Mouse (Mus musculus): ENCODE measurements around the gene Doxl2. TPM values are rescaled to one million over a fixed set of nuclear protein-coding genes. Genes with fewer than 3 reads are reported as not detected.

Doxl2 gene
- total RNA-seq, 2 experiments from 2014 or later = not detected

DNA sequence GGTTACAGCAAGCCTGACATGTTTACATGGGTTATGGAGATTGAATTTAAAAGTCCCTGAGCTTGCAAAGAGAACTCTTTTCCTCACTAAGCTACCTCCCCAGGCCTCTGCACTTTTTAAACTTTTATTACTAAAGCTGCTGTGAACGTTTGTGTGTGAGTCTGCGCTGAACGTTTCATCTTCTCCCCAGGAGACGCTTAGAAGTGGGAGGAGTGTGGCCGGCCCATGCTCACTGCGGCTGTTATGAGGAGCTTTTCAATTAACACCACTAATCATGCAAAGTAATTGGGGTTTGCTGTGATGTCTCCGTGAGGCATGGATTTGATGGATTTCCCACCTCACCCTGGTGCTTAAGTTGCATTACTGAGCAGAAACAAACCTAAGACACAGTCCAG, 34.4 kb downstream of the Doxl2 start:
- DNase-seq (ENCODE audit: low spot score in 2 of 2) = no peak

DNA sequence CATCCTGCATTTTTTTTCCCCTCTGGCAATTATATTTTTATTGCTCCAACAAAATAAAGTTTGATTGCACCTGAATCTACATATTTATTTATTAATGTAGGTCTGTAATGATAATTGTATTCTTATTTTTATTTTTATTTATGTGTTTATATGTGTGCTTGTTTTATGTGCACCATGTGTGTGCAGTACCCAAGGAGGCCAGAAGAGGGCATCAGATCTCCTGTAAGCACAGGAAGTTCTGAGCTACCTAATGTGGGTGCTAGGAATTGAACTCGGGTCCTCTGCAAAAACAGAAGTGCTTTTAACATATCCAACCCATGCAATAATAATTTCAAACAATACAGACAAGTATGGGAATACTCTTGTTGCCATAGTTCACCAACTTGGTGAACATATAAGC, 34.9 kb downstream of the Doxl2 start:
- DNase-seq (ENCODE audit: low spot score in 2 of 2) = no peak

DNA sequence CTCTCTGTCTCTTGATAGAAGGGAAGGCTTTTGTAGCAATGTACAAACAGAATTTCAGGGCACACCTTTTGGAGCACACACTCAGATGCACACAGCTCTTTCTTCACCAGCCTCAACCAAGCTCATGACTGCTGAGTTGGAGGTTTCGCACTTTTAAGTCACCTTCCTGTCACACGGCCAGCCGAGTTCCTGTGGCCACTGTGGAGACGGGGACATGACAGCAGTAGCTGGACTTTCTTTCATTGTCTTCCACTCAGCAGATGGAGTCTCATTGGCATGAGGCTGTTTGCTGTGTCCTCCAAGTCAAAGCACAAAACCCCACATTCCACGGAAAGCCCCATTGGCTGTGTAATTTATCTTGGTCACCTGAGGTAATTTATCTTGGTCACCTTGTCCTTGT, 36.4 kb downstream of the Doxl2 start:
- no peak for DNase-seq (ENCODE audit: low spot score in 2 of 2)

DNA sequence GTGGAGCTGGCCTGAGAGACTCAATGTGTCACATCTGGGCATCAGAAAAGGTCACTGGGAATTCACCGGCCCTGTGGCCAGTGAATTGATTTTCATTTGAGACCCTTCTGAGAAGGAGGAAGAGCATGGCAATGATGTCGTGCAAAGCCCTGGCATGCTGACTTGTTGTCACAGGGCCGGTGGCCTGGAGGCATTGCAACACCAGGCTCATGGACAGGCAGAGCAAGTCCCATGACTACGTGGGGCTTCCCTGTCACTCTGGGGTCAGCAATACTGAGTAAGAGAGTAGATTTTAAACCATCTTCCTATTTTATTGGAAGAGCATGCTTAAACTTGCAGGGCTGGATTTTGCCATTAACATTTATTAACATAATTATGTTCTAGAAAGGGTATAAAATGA, 38.3 kb downstream of the Doxl2 start:
- DNase-seq (ENCODE audit: low spot score in 2 of 2) = no peak

DNA sequence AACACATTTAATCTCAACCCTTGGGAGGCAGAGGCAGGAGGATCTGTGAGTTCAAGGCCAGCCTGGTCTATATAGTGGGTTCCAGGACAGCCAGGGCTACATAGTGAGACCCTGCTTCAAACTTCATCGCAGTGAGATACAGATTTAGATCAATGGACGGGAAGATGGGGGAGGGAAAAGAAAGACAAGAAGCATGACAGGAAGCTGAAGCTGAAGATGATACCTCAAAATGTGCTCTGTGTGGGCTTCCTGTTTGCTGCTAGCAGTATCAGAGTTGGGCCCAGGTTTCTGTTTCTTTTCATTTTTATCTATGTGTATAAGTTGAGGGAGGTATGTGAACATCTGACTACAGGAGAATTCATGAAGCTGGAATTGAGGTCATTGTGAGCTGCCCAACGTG, 38.7 kb downstream of the Doxl2 start:
- DNase-seq (ENCODE audit: low spot score in 2 of 2) = no peak

DNA sequence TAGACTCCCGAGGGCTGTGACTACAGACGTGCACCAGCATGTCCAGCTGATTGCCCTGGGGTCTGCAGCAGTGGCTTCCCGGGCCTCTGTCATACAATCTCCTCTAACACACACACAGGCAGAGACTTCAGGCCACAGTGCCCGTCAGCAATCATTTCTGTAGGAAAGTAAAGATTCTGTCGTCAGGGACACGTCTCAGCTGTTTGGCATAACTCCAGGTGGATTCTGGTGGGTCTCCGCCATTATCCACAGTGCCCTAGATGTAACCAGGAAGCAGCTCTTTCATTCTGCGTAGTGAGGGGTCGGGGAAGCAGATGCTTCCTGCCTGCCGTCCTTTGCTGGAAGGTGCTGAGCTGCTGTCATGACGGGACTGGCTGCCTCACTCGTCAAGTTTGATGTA, 42.4 kb downstream of the Doxl2 start:
- no peak for DNase-seq (ENCODE audit: low spot score in 2 of 2)

DNA sequence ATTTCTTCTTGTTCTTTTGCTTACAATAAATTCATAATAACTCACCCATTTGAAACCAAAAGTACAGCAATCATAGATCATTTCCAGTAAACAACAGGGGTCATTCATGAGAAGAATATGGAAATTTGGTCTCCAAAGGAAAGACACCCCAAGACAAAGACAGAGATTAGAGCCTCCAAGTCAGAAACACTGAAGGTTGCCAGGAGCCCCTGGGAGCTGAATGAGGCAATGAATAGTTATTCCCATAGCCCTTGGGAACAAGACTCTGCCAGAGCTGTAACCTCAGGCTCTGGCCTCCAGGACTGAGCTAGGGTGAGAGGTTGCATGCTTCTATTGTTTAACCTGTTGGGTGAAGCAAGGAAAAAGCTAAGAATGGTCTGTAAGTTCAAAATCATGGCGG, 44.6 kb downstream of the Doxl2 start:
- DNase-seq (ENCODE audit: low spot score in 2 of 2) = no peak

DNA sequence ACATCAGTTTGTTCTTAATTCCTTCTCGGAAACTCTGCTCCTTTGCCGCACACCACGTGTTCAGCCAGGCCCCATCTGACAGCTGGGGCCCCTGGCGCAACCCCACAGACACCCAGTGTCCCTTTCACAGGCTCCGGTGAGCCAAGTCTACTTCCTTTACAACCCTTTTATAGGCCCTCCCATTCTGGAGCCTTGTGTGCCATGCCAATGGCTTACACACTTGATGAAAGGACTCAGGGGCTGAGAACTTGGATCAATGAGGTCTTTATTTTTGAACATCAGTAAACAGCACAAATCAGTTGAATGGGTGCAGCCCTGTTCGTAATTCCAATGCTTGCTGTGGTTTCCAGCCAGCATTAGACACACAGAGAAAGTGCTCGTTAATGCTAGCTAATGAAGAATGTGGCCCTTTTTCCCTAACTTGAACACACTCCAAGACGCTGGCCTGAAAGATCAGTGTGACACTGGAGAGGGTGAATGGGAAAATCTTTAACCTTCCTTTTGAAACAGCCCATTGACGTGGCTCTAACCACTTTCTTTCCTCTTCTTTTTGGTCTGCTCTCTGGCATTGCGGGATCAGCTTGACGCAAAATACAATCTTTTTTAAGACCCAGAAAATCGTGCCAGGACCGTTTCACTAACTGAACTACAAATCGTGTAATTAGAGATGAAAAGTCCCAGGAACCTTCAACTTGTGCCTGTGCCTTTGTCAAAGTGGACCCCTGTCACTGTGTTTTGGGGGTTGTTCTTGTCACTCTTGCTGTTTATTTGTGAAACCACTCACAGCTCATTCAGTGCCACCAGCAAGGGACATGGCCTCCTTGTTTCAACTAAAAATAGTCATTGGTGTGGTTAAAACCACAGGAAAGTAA, 46.6 kb downstream of the Doxl2 start:
- peak; percentile 20 to 51 for DNase-seq (ENCODE audit: low spot score in 2 of 2)

DNA sequence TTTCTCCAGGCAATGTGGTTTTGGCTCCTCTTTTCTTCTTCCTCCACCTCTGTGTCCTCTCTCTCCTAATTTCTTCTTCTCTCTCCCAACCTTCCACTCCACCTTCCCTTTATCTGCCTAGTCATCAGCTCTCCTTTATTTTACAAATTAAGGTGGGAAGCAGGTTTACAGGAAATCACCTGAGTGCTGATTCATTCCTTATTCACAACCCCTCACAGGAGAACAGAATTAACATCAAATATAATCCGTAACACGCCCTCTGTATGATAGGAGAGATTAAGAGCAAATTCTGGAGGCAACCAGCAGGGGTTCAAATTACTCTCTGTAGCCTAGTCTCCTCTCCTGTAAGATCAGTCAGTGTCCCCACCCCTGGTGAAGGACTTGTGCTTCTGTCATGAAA, 47.6 kb downstream of the Doxl2 start:
- DNase-seq (ENCODE audit: low spot score in 2 of 2) = no peak

DNA sequence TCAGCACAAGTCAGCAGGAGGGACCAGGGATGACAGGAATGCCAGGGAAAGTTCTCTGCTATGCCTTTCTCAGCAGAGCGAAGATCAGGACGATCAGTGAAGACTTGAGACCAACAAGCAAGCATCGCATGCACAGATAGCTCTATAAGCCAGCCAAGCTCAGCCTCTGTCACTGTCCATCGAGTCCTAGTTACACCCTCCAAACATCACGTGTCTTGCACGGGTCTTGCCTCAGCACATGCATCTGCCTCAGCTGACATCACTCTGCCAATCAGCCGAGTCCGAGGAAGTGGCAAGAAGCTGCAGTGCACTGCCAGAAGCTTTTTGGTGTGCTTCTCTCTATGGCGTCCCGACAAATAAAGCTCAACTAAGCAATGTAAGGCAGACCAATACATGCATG, 48.6 kb downstream of the Doxl2 start:
- DNase-seq (ENCODE audit: low spot score in 2 of 2) = no peak

DNA sequence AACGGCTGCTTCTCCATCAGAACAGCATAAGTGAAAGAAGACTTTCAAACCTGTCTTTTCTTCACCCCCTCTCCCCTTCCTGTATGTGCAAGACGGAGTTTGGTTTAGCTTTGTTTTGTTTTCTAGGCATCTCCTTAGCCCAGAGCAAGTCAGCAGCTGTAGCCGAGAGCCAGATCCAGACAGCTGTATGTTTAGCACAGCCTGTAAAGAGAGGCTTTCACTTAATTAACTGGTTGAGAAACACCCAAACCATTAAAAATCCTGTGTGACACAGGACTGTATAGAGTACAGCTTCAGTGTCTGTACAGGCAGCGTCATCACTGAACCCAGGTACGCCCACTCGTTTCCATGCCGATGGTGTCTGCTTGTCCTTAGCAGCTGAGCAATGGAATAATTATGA, 50.5 kb downstream of the Doxl2 start:
- DNase-seq (ENCODE audit: low spot score in 2 of 2) = no peak

DNA sequence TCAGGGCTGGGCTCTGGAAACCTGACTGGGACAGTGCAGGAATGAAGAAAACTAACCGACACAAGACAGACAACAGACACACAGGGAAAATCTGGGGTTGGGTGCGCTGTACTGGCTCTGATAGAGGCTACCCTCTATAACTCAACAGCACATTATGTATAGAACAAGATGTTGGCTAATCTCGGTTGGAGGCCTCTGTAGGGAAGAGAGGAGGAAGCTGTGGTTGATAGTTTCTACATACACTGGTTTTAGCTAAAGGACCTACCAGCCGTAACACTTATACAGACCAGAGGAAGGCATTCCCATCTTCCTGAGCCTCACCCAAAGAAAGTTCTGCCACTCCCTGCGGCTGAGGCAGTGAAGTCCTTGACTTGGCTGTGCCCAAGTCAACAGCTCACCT, 51.7 kb downstream of the Doxl2 start:
- DNase-seq (ENCODE audit: low spot score in 2 of 2) = no peak

DNA sequence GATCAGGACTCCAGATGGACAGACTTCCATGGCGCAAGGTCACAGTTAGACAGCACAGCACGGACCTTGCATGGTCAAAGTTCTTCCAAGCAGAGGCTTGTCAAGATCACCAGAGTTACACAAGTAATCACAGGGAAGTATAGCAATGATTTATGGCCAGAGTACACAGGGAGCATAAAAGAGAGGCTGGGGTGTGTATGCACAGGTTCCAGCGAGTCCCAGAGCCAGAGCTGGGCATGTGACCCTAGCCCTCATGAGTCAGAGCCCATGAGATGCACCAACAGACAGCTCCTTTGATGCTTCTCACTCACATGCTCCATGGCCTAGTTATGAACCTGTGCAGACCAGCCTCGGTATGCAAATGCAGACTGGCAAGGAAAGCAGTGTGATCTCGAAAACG, 53.3 kb downstream of the Doxl2 start:
- no peak for DNase-seq (ENCODE audit: low spot score in 2 of 2)

Other genes with a start within 250 kb of the Doxl2 start
- 1 to 10 TPM; 2.1 to 2.3 TPM for gene Gimap1, start 235.9 kb upstream of the Doxl2 start, total RNA-seq (2021)
- gene Gimap5, start 228.8 kb upstream of the Doxl2 start, total RNA-seq (2021) = 1 to 10 TPM in 1 of 2 experiments, under 1 TPM in 1; 0.89 to 1.4 TPM
- not detected for gene Gimap3, start 204.1 kb upstream of the Doxl2 start, total RNA-seq (2021)
- 10 to 100 TPM; 28.9 to 40.9 TPM for gene Tmem176a, start 134.0 kb upstream of the Doxl2 start, total RNA-seq (2021)
- 10 to 100 TPM; 55.5 to 58.5 TPM for gene Tmem176b, start 133.5 kb upstream of the Doxl2 start, total RNA-seq (2021)
- gene Aoc1, start 102.1 kb upstream of the Doxl2 start, total RNA-seq (2021) = not detected
- not detected for gene 1600015I10Rik, start 45.1 kb upstream of the Doxl2 start, total RNA-seq (2021)
- not detected for gene Svs1, start 11.9 kb downstream of the Doxl2 start, total RNA-seq (2021)
- 1 to 10 TPM; 1.9 to 2.8 TPM for gene Gpnmb, start 61.6 kb downstream of the Doxl2 start, total RNA-seq (2021)
- gene Malsu1, start 98.8 kb downstream of the Doxl2 start, total RNA-seq (2021) = 10 to 100 TPM; 23.8 to 34.4 TPM
- not detected for gene Igf2bp3, start 240.0 kb downstream of the Doxl2 start, total RNA-seq (2021)

Data from left cerebral cortex, adult 18-20 months (tissue).